Mouse (Mus musculus): Measurements from ENCODE around the gene Cdh13.

DNA sequence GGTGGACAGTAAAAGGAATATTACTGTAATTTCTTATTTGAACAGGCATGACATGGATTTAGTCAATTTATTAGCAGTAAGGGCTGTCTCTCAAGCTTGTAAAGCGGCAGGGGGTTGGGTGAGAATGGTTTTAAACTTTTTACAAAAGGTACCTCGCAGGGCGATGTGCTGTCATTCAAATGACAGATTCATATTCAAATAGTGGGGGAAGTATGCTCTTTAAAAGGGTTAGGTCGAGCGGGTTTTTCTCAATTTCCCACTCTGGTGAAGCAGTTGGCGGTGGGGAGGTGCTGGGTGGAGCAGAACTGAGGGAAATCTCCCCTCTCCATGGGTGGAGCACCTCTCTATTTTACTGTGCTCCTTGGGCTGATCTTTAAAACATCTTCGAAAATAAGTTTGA is 513.0 kb downstream of the Cdh13 start:
- no peak for TF ChIP-seq CTCF (IDR thresholded peaks at IDR 0.05; ENCODE audit: control insufficient read depth, insufficient read depth, insufficient read length)
- no peak for TF ChIP-seq MAX (IDR thresholded peaks at IDR 0.05)
- no peak for TF ChIP-seq MYOD1 (IDR thresholded peaks at IDR 0.05; ENCODE audit: control insufficient read depth, insufficient read length, low read depth)
- TF ChIP-seq USF1 (IDR thresholded peaks at IDR 0.05; ENCODE audit: low read depth), result no peak
